Comparison of ENCODE assay signal across 9 mouse cellular contexts in genomic region chr7:27177942-27178323, GRCm38 (mm10). TPM values are rescaled to one million over a fixed set of nuclear protein-coding genes. Genes with fewer than 3 reads are reported as not detected.
A peak's percentile ranks its signal among the peaks of the same experiment; 100 is the strongest.
DNase-seq lines count a peak whose midpoint lies in the region; ATAC-seq and TF ChIP-seq lines count a peak whose summit lies in the region.
"Had no signal": no experiment of that assay in that cellular context is flagged by ENCODE, and none has a peak within 500 bp of the region (broad histone marks: within the 10 kb centered on the region; RNA-seq: fewer than 3 reads in every experiment).

No protein-coding gene starts in this region.

- no peak for TF ChIP-seq CTCF in lung, postnatal 0 days (IDR thresholded peaks at IDR 0.05)

- no peak for TF ChIP-seq POLR2A in limb, embryonic 14.5 days (IDR thresholded peaks at IDR 0.05; ENCODE audit: borderline replicate concordance, extremely low read depth, insufficient read depth, insufficient read length)

- no peak for ATAC-seq in lung, postnatal 0 days
- no peak for ATAC-seq in limb, embryonic 14.5 days (ENCODE audit: low FRiP score, low read depth)
- no peak; the same call in 1 of the 2 replicates for ATAC-seq in stomach, embryonic 14.5 days (ENCODE audit: insufficient number of reproducible peaks, insufficient read depth, low FRiP score, low read depth)
- no peak for ATAC-seq in monocyte, adult 5-6 weeks (replicated peaks; ENCODE audit: insufficient number of reproducible peaks, low FRiP score, low TSS enrichment, poor library complexity, severe bottlenecking)

- WGBS in lung, postnatal 0 days, result 8% methylated on average over 4 of the region's 4 CpGs
- 21% methylated on average over 4 of the region's 4 CpGs for WGBS in limb, embryonic 14.5 days
- 14% methylated on average over 4 of the region's 4 CpGs for WGBS in stomach, embryonic 14.5 days

- no peak for TF ChIP-seq EP300 in lung, postnatal 0 days (IDR thresholded peaks at IDR 0.05)

- no peak for DNase-seq in lung, postnatal 0 days (ENCODE audit: low spot score)
- no peak for DNase-seq in lung, adult 18-20 months
- DNase-seq in limb, embryonic 14.5 days (ENCODE audit: low spot score), result no peak
- no peak for DNase-seq in right cerebral cortex, postnatal 25 days
- no peak for DNase-seq in frontal cortex, postnatal 14 days (ENCODE audit: low spot score in 2 of 2)

- no peaks in the 10 kb centered on the region for H3K9me3 ChIP-seq in lung, postnatal 0 days (ENCODE audit: low read length)
- H3K9me3 ChIP-seq in erythroblast, embryonic 14.5 days (ENCODE audit: control insufficient read depth, low read length), result no peaks in the 10 kb centered on the region
- no peaks in the 10 kb centered on the region for H3K9me3 ChIP-seq in limb, embryonic 14.5 days (ENCODE audit: control insufficient read depth, low read length)
- H3K9me3 ChIP-seq in stomach, embryonic 14.5 days (ENCODE audit: control insufficient read depth, low read depth, low read length), result no peaks in the 10 kb centered on the region

- peak overlapping the region; percentile 47 for H3K4me2 ChIP-seq in lung, postnatal 0 days (replicated peaks; ENCODE audit: low read depth, low read length)
- peak overlapping the region; percentile 58 for H3K4me2 ChIP-seq in limb, embryonic 14.5 days (replicated peaks; ENCODE audit: low read depth, low read length, severe bottlenecking)
- peak overlapping the region; percentile 51 for H3K4me2 ChIP-seq in stomach, embryonic 14.5 days (replicated peaks; ENCODE audit: low read depth, low read length)

- peaks cover 11% of the 10 kb centered on the region for H3K36me3 ChIP-seq in lung, postnatal 0 days (ENCODE audit: insufficient read depth, low read length)
- peaks cover 18% of the 10 kb centered on the region for H3K36me3 ChIP-seq in erythroblast, embryonic 14.5 days (ENCODE audit: control insufficient read depth)
- peaks cover 17% of the 10 kb centered on the region for H3K36me3 ChIP-seq in limb, embryonic 14.5 days (ENCODE audit: control insufficient read depth, insufficient read depth, low read length)
- H3K36me3 ChIP-seq in stomach, embryonic 14.5 days (ENCODE audit: control insufficient read depth, insufficient read depth, low read length), result peaks cover 4% of the 10 kb centered on the region

- peak overlapping the region; percentile 51 for H3K9ac ChIP-seq in lung, postnatal 0 days (replicated peaks; ENCODE audit: low read depth)
- H3K9ac ChIP-seq in limb, embryonic 14.5 days (ENCODE audit: low read depth, low read length, severe bottlenecking), result peak overlapping the region; percentile 56
- 0 out of 2 replicates have a peak overlapping the region, but pooled peaks have one; percentile 33 for H3K9ac ChIP-seq in stomach, embryonic 14.5 days (replicated peaks; ENCODE audit: low read depth, low read length)

- H3K4me3 ChIP-seq in lung, postnatal 0 days (ENCODE audit: low read depth, low read length), result peak overlapping the region; percentile 75
- peak overlapping the region; percentile 86 for H3K4me3 ChIP-seq in erythroblast, embryonic 14.5 days (replicated peaks)
- H3K4me3 ChIP-seq in limb, embryonic 14.5 days (replicated peaks; ENCODE audit: low read length), result peak overlapping the region; percentile 63
- peak overlapping the region; percentile 57 for H3K4me3 ChIP-seq in stomach, embryonic 14.5 days (ENCODE audit: low read depth, low read length)

- H3K4me1 ChIP-seq in lung, postnatal 0 days (ENCODE audit: insufficient read depth, low read depth, low read length), result peaks cover 8% of the 10 kb centered on the region; the same call in 1 of the 2 replicates
- peaks cover 27% of the 10 kb centered on the region for H3K4me1 ChIP-seq in erythroblast, embryonic 14.5 days (ENCODE audit: control insufficient read depth)
- H3K4me1 ChIP-seq in limb, embryonic 14.5 days (ENCODE audit: control insufficient read depth, insufficient read depth, low read length), result peaks cover 14% of the 10 kb centered on the region
- H3K4me1 ChIP-seq in stomach, embryonic 14.5 days (ENCODE audit: control insufficient read depth, insufficient read depth, low read length), result no peaks in the 10 kb centered on the region

- peak overlapping the region; percentile 94 for H3K27ac ChIP-seq in lung, postnatal 0 days (ENCODE audit: low read length)
- peak overlapping the region; percentile 90 for H3K27ac ChIP-seq in limb, embryonic 14.5 days (replicated peaks; ENCODE audit: low read depth, low read length)
- H3K27ac ChIP-seq in stomach, embryonic 14.5 days (ENCODE audit: low read length), result peak overlapping the region; percentile 95

- H3K27me3 ChIP-seq in lung, postnatal 0 days (replicated peaks; ENCODE audit: insufficient read depth, low read length), result no peaks in the 10 kb centered on the region
- no peaks in the 10 kb centered on the region for H3K27me3 ChIP-seq in erythroblast, embryonic 14.5 days (ENCODE audit: control insufficient read depth)
- no peaks in the 10 kb centered on the region for H3K27me3 ChIP-seq in limb, embryonic 14.5 days (ENCODE audit: control insufficient read depth, insufficient read depth, low read length)
- H3K27me3 ChIP-seq in stomach, embryonic 14.5 days (ENCODE audit: control insufficient read depth, insufficient read depth, low read length), result no peaks in the 10 kb centered on the region

RNA-seq across cellular contexts. Expression of gene Rab4b, which starts 0.8 kb away (rescaled TPM):
- 79.6 and 82.3 TPM in 2 replicates for polyA plus RNA-seq in lung, postnatal 0 days (2015; fragmentation: Nextera tagmentation; extraction: Ambion mirVana)
- 12.0 and 13.5 TPM in 2 replicates for polyA plus RNA-seq in erythroblast, embryonic 14.5 days (2012)
- 78.3 and 93.5 TPM in 2 replicates for polyA plus RNA-seq in limb, embryonic 14.5 days (2012; rRNA removed)
- polyA plus RNA-seq in limb, embryonic 14.5 days (2014; fragmentation: Nextera tagmentation; extraction: Ambion mirVana), result 61.5 and 70.9 TPM in 2 replicates
- polyA plus RNA-seq in stomach, embryonic 14.5 days (2014; fragmentation: Nextera tagmentation; extraction: Ambion mirVana), result 68.6 and 71.1 TPM in 2 replicates
- total RNA-seq in monocyte, adult 5-6 weeks (2017), result 19.0 to 40.2 TPM (median 40.1 TPM) in 3 replicates

RNA-seq across cellular contexts. Expression of gene Gm21983, which starts 3.0 kb away (rescaled TPM):
- polyA plus RNA-seq in lung, postnatal 0 days (2015; fragmentation: Nextera tagmentation; extraction: Ambion mirVana), result 0.35 TPM in 1 of 2 replicates, not detected in the other
- polyA plus RNA-seq in erythroblast, embryonic 14.5 days (2012), result 0.07 TPM in 1 of 2 replicates, not detected in the other
- 5.2 and 9.0 TPM in 2 replicates for polyA plus RNA-seq in limb, embryonic 14.5 days (2012; rRNA removed)
- polyA plus RNA-seq in limb, embryonic 14.5 days (2014; fragmentation: Nextera tagmentation; extraction: Ambion mirVana), result 0.58 and 0.62 TPM in 2 replicates
- polyA plus RNA-seq in stomach, embryonic 14.5 days (2014; fragmentation: Nextera tagmentation; extraction: Ambion mirVana), result not detected in 2 replicates
- total RNA-seq in monocyte, adult 5-6 weeks (2017), result not detected in 3 replicates
- total RNA-seq: neutrophil, adult 5-6 weeks had no signal

RNA-seq across cellular contexts. Expression of gene Mia, which starts 3.0 kb away (rescaled TPM):
- polyA plus RNA-seq in lung, postnatal 0 days (2015; fragmentation: Nextera tagmentation; extraction: Ambion mirVana), result 24.9 and 31.5 TPM in 2 replicates
- polyA plus RNA-seq in erythroblast, embryonic 14.5 days (2012), result not detected in 2 replicates
- 193 and 236 TPM in 2 replicates for polyA plus RNA-seq in limb, embryonic 14.5 days (2012; rRNA removed)
- 147 and 156 TPM in 2 replicates for polyA plus RNA-seq in limb, embryonic 14.5 days (2014; fragmentation: Nextera tagmentation; extraction: Ambion mirVana)
- 2.4 and 6.3 TPM in 2 replicates for polyA plus RNA-seq in stomach, embryonic 14.5 days (2014; fragmentation: Nextera tagmentation; extraction: Ambion mirVana)
- total RNA-seq in monocyte, adult 5-6 weeks (2017), result 2.7 TPM in 1 of 3 replicates, not detected in the others
- total RNA-seq: neutrophil, adult 5-6 weeks had no signal

RNA-seq across cellular contexts. Expression of gene Egln2, which starts 11.3 kb away (rescaled TPM):
- 68.0 and 75.1 TPM in 2 replicates for polyA plus RNA-seq in lung, postnatal 0 days (2015; fragmentation: Nextera tagmentation; extraction: Ambion mirVana)
- 4.2 and 5.2 TPM in 2 replicates for polyA plus RNA-seq in erythroblast, embryonic 14.5 days (2012)
- 88.3 and 96.4 TPM in 2 replicates for polyA plus RNA-seq in limb, embryonic 14.5 days (2012; rRNA removed)
- polyA plus RNA-seq in limb, embryonic 14.5 days (2014; fragmentation: Nextera tagmentation; extraction: Ambion mirVana), result 41.9 and 49.2 TPM in 2 replicates
- polyA plus RNA-seq in stomach, embryonic 14.5 days (2014; fragmentation: Nextera tagmentation; extraction: Ambion mirVana), result 39.0 and 42.5 TPM in 2 replicates
- 51.9 to 73.8 TPM (median 54.0 TPM) in 3 replicates for total RNA-seq in monocyte, adult 5-6 weeks (2017)

RNA-seq across cellular contexts. Expression of gene BC024978, which starts 17.6 kb away (rescaled TPM):
- polyA plus RNA-seq in lung, postnatal 0 days (2015; fragmentation: Nextera tagmentation; extraction: Ambion mirVana), result 2.5 TPM in 2 replicates
- 0.16 and 0.19 TPM in 2 replicates for polyA plus RNA-seq in erythroblast, embryonic 14.5 days (2012)
- 12.9 and 14.7 TPM in 2 replicates for polyA plus RNA-seq in limb, embryonic 14.5 days (2012; rRNA removed)
- polyA plus RNA-seq in limb, embryonic 14.5 days (2014; fragmentation: Nextera tagmentation; extraction: Ambion mirVana), result 3.6 TPM in 2 replicates
- polyA plus RNA-seq in stomach, embryonic 14.5 days (2014; fragmentation: Nextera tagmentation; extraction: Ambion mirVana), result 4.2 and 4.5 TPM in 2 replicates
- 0.53 to 4.7 TPM (median 1.0 TPM) in 3 replicates for total RNA-seq in monocyte, adult 5-6 weeks (2017)
